Mouse (Mus musculus): ENCODE data around the gene Myom1.

Gene Myom1

DNA sequence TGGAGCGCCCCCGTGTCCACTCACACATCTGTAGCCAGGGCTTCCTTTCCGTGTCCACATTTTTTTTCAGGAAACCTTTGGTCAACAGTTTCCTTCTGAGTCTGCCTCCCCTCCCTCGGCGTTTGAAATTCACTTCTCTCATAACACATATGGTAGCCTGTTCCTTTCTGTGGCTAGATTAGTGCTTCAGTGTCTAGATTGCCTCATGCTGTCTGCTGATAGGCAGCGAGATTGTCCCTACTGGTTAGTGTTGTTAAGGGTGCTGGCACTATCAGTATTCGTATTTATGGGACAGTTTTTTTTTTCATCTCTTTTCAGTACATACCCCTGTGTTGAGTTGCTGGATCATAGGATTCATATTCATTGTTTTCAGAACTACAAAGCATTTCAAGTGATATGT, 54.0 kb downstream of the Myom1 start:
- DNase-seq (ENCODE audit: low read depth, low spot score), result no peak

DNA sequence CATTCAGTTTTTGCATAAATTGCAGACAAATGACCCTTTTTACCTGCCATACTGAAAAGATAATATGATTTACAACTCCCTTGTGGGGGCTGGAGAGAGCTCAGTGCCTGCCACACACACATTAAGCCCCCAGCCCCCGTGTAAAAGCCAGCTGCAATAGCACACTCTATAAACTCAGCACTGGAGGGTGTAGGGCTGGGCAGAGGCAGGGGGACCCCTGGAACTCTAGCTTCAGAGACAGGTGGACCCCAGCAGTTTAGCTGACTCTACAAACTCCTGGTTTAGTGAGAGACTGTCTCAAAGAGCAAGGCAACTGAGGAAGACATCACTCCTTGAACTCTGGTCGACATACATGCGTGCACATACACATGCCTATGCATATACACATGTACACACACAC, 55.3 kb downstream of the Myom1 start:
- DNase-seq (ENCODE audit: low read depth, low spot score), result no peak

DNA sequence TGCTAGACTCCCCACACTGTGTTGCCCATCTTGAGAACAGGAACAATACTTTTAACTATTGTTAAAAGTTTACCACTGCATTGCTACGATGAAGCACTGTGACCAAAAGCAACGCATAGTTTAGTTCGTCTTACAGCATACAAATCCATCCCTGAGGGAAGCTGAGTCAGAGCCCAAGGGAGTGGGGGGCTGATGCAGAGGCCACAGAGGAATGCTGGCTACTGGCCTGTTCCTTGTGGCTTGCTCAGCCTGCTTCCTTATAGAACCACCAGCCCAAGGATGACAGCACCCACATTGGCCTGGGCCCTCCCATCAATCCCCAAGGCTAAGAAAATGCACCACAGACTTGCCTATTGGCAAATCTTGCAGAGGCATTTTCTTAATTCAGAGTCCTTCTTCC, 56.8 kb downstream of the Myom1 start:
- DNase-seq (ENCODE audit: low read depth, low spot score), result no peak

DNA sequence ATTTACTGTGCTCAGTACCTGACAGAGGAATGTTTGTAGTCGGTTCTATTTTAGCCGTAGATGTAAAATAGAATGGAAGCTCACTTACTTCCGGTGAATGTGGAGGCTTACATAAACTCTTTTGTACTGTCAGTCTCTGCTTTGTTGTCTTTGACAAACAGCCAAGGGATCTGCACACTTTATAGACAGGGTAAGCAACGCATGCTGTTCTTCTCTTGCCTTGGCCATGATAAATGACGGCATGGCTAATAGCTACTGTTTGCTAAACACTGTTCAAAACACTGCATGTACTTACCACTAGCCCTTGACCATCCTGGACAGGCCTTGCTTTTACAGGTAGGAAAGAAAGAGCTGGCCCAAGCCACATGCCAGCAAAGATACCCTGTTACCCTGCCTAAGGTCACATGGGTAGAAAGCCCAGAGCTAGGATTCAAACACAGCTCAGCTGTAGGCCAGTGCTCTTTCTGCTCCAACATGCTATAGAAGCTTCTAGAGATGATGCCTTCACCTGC, 59.7 kb downstream of the Myom1 start:
- no peak for DNase-seq (ENCODE audit: low read depth, low spot score)

DNA sequence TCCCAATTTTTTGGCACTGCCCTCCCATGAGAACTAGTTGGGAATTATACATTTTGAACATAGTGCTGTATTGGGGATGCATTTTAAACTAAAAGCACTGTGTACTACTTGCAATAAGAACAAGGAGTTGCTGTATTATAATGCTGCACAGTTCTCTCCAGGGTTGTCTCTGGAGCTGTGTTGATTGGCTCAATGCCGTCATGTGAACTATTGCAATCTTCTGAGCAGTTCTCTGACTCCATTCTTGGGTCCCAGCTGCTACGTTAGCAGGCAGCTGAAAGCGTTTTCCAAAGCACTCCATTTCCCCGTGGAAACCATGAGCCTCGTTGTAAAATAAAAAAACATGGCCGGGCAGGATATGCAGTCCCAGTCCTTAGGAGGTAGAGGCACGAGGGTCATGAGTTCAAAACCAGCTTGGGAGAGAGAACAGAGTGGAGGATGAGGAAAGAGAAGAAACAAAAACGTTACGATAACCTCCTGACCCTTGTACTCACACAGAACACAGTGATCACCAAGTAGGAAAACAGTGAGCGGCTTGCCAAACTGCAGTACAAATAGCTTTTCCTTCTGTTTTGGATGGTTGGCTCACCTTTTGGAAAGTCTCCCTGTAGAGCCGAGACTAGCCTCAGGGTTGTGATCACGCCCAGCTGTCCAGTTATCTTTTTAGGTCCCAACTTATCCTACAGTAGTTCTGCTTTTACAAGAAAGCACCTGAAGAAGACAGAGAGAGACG, 60.6 kb downstream of the Myom1 start:
- DNase-seq (ENCODE audit: low read depth, low spot score), result no peak

DNA sequence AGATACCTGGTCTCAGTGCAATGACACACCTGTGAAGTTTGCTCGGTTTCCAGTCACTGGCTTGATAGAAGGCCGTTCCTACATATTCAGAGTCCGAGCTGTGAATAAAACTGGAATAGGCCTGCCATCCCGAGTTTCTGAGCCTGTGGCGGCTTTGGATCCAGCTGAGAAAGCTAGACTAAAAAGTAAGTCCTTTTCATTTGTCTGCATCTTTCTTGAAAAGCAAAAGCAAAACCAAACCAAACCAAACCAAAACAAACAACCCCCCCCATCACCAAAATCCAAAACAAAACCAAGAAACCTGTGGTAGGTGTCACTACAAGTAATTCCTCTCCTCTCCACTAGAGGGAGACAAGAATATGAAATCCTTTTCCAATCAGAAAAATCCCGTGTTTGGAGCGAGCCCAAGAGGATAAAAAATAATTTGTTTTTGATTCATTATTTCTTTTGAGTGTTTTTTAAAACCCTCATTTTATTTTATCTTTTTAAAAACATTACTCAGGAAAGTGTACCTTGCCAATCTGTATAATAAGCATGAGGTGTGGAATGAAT, 62.1 kb downstream of the Myom1 start:
- peak; percentile 52 for DNase-seq (ENCODE audit: low read depth, low spot score)

DNA sequence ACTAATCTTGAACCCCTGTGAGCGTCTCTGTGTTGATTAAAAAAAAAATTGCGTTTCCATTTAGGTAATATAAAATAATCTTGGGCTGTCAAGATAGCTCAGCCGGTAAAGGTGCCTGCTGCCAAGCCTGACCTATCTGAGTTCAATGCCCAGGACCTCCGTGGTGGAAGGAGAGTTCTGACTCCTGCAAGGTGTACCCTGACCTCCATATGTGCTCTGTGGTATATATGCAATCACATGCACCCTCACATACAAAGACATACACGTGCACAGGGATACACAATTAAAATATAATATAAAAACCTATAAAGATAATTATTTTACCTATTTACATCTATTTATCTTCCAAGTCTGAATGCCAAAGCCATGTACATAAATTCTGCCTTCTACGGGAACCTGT, 62.7 kb downstream of the Myom1 start:
- DNase-seq (ENCODE audit: low read depth, low spot score), result no peak

DNA sequence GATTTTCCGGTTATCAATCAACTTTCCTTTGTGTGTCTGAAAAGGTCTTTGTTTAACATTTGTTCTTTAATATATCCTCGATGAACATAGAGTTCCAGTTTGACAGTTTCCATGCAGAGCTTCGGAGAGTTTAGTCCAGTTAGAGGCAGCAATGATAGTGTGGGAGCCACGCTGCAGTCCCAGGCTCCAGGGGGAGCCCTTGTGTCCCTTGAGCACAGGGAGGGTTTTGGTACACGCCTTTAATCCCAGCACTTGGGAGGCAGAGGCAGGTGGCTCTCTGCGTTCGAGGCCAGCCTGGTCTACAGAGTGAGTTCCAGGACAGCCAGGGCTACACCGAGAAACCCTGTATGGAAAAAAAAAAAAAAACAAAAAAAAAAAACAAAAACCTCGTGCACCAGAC, 66.7 kb downstream of the Myom1 start:
- DNase-seq (ENCODE audit: low read depth, low spot score), result no peak

DNA sequence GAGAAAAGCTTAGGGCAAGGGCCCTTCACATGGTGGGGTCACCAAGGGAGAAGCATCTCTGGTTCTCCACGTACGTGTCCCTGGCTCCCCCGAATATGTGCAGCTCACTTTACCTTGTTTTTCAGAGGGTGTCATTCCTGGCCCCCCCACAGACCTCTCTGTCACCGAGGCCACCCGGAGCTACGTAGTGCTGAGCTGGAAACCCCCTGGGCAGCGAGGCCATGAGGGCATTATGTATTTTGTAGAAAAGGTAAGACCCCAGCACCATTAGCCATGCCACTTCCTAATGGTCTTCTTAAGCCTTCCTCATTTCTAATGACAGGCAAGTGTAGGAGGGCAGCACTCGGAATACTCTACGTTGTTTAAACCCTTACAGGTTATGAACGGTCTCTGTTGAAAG, 69.5 kb downstream of the Myom1 start:
- DNase-seq (ENCODE audit: low read depth, low spot score), result no peak

DNA sequence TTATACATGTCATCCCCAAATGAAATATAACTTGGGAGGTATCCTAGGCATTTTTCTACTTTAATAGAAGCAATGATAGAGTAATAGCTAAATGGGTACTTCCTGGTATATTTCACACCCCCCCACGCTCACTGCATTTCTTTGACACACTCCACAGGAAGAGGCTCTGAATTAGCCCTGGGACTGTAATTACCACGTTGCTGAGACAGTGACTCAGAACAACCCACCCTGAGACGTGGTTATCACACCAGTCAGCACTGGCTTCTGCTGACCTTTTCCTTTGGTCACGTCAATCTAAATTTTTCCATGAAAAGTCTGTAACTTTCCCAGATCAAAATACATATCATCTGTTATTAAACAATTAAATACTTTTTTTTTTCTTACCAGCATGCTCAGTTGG, 72.0 kb downstream of the Myom1 start:
- no peak for DNase-seq (ENCODE audit: low read depth, low spot score)

DNA sequence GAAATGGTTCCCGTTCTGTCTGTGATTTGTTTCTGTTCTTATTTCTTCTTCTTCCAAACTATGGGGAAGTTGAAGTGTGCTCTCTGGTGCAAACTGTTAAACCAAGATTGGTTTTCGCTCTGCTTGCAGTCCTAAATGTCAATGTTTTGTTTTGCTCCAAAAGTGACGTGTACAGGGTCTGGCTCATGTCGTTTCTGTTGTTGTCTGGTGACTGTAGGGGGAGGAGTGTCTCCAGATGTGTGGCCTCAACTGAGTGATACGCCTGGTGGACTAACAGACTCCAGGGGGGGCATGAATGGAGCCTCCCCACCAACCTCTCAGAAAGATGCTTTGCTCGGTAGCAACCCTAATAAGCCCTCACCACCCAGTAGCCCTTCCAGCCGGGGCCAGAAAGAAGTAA, 79.6 kb downstream of the Myom1 start:
- no peak for DNase-seq (ENCODE audit: low read depth, low spot score)

DNA sequence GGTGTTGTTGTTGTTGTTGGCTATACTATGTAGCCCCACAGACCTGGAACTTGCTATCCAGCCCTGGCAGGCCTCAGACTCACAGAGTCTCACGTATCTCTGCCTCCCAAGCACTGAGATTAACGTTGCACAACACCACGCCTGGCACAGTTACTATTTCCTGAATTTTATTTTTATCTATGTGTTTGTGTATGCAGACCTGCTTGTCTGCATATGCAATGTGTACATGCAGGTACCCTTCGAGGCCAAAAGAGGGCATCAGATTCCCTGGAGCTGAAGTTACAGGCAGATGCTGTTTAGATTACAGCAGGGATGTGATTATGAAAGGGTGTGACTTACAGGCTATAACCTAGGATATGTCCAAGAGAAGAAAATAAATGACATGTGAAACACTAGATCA, 84.5 kb downstream of the Myom1 start:
- DNase-seq (ENCODE audit: low read depth, low spot score), result no peak

DNA sequence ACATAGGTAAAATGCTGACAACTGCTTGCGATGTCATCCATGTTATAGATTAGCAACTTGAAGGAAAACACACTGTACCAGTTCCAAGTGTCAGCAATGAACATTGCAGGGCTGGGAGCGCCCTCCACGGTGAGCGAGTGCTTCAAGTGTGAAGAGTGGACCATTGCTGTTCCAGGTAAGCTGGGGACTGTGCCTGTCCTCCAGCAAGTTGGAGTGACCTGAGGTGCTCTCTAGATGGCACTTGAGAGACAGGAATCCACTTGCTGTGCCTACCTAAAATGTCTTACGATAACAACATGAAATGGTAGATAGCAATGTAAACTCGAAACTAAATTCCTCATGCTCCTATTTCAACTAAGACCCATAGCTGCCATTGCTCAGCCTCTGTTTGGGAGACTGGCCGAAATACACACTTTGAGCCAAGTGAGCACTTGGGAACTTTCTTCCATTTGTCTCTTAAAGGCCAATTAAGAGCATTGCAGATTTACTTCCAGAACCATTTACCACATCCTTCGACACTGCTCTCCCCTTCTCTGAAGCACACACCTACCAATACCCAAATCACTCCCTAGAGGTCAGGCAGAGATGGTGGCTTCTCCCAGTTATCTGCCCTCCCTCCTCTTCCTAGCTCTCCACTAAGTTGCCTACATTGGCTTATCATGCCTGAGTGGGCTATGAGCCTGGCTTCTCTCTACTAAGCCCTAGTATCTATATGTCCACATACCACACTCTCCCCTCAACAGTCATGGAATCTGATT, 85.1 kb downstream of the Myom1 start:
- DNase-seq (ENCODE audit: low read depth, low spot score), result no peak

DNA sequence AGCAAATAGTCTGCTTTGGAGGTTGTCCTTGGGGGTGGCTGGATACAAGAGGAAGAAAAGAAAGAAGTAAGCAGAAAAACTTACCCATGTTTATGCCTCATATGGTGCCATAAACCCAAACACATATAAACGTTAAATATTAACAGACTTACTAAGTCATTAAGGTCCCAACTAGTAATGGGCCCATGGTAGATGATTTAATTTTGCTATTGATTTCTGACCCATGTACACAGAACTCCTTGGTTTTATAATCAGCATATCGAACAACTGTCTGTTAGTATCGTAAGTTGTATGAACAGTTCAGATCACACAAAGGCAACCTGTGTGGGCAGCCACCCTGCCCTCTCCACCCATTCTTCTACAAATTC, 85.7 kb downstream of the Myom1 start:
- no peak for DNase-seq (ENCODE audit: low read depth, low spot score)

DNA sequence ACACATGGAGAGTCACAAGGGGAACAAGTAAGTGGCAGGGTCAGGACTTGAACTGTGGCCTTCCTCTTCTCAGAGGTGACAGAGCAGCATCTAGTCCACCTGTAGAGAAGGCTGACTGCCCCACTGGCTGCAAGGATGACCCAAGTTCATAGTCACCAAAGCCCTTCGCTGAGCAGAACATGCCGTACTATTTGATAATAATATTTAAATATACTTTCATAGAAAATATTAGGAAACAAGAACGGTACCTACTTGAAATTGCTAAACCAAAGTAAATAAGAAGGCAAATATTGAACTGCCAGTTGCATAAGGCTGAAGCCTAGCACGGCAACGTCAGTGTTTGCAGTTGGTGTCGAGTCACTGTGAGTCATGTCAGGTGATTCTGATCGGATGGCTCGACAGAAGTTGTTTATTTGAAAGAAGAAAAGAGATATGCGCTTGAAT, 86.6 kb downstream of the Myom1 start:
- no peak for DNase-seq (ENCODE audit: low read depth, low spot score)

DNA sequence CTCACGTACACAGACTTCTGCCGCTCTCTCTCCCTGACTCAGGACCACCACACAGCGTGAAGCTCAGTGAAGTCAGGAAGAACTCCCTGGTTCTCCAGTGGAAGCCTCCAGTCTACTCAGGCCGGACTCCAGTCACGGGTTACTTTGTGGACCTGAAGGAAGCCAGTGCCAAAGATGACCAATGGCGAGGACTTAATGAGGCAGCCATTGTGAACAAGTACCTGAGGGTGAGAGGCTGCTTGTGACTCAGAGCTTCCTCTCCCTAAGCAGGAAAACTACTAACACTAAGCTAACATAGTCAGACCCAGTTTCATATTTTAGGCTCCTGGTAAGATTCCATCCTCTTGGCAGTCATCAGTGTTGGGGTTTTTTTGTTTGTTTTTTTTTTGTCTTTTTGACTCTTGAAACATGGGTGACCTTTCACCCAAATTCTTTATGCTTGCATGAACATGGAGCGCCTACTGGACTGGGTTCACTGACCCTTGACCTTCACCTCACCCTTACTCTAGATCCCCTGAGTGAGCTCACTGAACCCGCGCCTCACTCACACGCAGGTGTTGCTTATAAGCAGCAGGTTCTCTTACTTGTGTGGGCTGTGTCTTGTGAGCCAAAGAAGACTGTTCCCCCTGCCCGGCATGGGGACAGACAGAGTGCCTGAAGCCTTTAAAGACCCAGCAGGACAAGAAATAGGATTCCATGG, 87.5 kb downstream of the Myom1 start:
- no peak for DNase-seq (ENCODE audit: low read depth, low spot score)

DNA sequence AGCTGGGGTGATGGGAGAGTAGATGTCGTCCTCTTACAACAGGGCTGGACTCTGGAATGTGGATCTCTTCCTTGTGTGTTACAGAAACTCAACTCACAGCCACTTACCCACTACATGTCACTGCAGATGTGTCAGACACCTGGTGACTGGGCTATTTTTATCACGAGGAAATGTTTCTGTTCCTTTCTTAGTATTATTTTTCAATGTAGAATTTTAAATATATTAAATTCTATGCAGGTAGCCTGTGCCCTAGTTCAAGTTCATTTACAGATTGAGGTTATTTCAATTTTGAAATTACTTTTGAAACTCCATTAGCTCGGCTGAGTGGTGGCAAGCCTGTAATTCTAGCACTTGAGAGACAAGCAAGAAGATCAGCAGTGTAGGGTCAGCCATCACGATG, 88.6 kb downstream of the Myom1 start:
- no peak for DNase-seq (ENCODE audit: low read depth, low spot score)

DNA sequence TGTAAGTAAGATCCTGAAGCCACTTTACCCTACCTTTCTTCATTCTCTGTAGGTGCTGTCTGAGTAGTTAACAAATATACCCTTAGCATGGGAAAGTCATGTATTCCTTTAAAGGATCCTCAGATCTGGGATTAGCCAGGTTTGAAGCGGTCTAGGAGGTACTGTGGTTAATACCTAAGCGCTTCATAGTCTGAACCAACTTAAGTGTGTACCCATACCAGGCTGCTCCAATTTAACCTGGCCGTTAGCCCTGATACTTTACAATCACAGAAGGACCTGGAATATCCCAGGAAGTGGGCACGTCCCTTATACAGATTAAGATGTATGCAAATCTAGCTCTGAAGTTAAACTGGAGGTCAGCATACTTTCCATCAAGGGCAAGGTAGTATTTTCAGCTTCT, 89.9 kb downstream of the Myom1 start:
- DNase-seq (ENCODE audit: low read depth, low spot score), result no peak

DNA sequence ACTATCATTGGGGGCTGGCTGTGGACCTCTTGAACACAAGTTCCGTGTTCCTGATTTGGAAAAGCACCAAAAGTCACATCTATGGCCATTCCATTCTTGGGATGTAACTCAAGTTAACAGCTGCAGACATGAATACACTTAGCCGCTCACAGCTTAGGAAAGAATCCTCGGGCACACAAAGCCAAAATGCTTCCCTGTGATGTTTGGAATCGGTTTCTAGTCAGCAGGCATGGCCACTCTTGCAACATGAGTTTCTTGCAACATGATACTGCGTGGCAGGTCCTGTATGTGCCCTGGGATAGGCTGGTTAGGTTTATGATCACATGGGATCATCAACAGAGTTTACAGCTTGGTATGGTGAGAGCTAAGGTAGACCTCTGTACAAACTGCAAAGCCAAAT, 91.4 kb downstream of the Myom1 start:
- DNase-seq (ENCODE audit: low read depth, low spot score), result no peak

DNA sequence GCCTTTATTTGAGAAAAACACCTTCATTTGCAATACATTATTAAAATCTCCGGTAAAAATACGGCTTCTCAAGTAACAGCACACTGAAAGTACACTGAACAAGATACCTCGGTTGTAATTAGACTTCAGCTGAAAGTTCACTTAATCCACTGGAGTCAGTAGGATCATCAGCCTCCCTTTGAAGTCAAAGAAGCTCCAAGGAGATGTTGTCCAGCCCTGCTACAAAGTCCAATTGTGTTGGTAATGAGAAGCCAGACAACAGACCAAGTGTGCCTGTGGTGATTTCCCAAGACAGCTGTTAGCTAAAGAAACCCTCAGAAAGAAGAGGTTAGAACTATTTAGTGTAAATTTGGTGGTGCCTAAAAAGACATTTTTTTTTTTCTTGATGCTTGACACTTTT, 92.0 kb downstream of the Myom1 start:
- no peak for DNase-seq (ENCODE audit: low read depth, low spot score)

DNA sequence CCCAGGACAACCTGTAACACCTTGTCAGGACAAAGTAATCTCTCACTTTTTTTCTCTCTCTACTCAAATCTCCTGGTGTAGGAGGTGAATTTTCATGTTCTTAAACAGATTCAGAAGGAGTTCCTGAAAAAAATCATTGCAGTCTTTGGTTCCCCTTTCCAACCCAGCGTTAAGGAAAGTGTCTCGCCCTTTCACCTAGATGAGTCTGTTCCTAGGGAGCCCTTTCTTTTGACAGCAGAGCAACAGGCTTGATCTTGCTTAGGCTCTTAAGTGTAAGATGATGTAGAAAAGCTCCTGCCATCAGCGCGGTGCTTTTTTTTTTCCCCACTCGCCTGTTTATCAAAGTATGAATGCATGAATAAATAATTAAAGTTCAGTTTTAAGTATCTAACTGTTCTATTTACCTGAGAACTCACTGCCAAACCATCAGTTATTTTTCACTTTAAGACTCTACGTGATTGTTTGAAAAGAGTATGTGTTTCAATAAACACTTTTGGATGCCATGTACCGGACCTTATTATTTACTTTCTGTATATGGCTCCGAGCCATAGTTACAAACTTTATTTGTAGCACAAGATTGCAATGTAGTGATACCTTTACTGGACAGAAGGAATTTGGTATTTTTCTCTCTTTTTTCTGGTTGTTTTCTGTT, 94.2 kb downstream of the Myom1 start:
- DNase-seq (ENCODE audit: low read depth, low spot score), result no peak

DNA sequence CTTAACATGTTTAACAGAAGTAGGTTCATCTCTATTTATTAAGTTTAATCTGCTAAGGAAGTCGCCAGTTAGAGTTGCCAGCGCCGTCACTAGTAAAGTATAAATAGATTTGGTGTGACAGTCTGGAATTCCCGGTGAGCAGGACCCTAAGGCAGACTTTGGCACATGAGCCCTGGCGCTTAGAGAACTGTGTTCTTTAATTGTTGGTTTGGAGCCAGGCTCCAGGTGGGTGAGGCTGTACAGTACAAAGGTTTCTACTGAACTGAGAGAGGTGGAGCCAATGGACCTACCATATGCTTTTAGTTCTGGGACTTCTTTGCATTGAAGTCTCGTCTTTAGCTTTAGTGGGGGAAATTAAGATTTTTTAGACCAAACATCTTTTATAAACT, 94.8 kb downstream of the Myom1 start:
- DNase-seq (ENCODE audit: low read depth, low spot score), result no peak

Data from c-Kit-negative CD71-positive TER-119-positive erythroid progenitor cells, embryonic 14.5 days (primary cell).